Mouse (Mus musculus) spleen, adult 12 weeks (tissue): ENCODE measurements around the gene Klrb1b.
A peak's percentile ranks its signal among the peaks of the same experiment; 100 is the strongest.
"Not testable (repeated sequence)": the region's sequence is repeated elsewhere in the genome, so short reads cannot be mapped to it uniquely, and the experiment has no call there.

ENCODE experiments used
- DNase-seq: peaks from one replicate; pipeline ENCODE4 v3.0.0; 2022; ENCODE audit warnings: low spot score

The Klrb1b gene

GRCm38 (mm10) chr6:128799144-128799895 lies 26.8 kb downstream of the Klrb1b start:
- peak; percentile 92 for DNase-seq

GRCm38 (mm10) chr6:128798772-128799143 lies 27.4 kb downstream of the Klrb1b start:
- peak; percentile 80 for DNase-seq

- no peak for DNase-seq
Observed at GRCm38 (mm10) chr6:128797936-128798771, 28.0 kb downstream of the Klrb1b start.

GRCm38 (mm10) chr6:128797185-128797905 lies 28.8 kb downstream of the Klrb1b start:
- no peak for DNase-seq

GRCm38 (mm10) chr6:128796321-128796955 lies 29.7 kb downstream of the Klrb1b start:
- DNase-seq, result no peak

- DNase-seq, result no peak
Observed at GRCm38 (mm10) chr6:128793734-128794133, 32.4 kb downstream of the Klrb1b start.

- DNase-seq, result not testable (repeated sequence)
Observed at GRCm38 (mm10) chr6:128790491-128790994, 35.6 kb downstream of the Klrb1b start.

GRCm38 (mm10) chr6:128789115-128789514 lies 37.0 kb downstream of the Klrb1b start, which contains the start of gene Klrb1c:
Klrb1c (minus strand) TSS chr6:128789215.
- DNase-seq, result no peak

GRCm38 (mm10) chr6:128788517-128788916 lies 37.6 kb downstream of the Klrb1b start:
- no peak for DNase-seq

GRCm38 (mm10) chr6:128786396-128786795 lies 39.7 kb downstream of the Klrb1b start:
- not testable (repeated sequence) for DNase-seq

- no peak for DNase-seq
Observed at GRCm38 (mm10) chr6:128769481-128770253, 56.5 kb downstream of the Klrb1b start.

- no peak for DNase-seq
Observed at GRCm38 (mm10) chr6:128768047-128768446, 58.1 kb downstream of the Klrb1b start.

- DNase-seq, result peak; percentile 20
Observed at GRCm38 (mm10) chr6:128766486-128767254, 59.5 kb downstream of the Klrb1b start.

GRCm38 (mm10) chr6:128765211-128765610 lies 60.9 kb downstream of the Klrb1b start:
- no peak for DNase-seq

- no peak for DNase-seq
Observed at GRCm38 (mm10) chr6:128764598-128764997, 61.5 kb downstream of the Klrb1b start.

- peak; percentile 95 for DNase-seq
Observed at GRCm38 (mm10) chr6:128763736-128764523, 62.2 kb downstream of the Klrb1b start.
